Mouse (Mus musculus): ENCODE data around the gene Prdm16. TPM values are rescaled to one million over a fixed set of nuclear protein-coding genes. Genes with fewer than 3 reads are reported as not detected.
A peak's percentile ranks its signal among the peaks of the same experiment; 100 is the strongest.

The Prdm16 gene
- polyA plus RNA-seq, 1 experiment: 2.0 TPM

- no peak for DNase-seq (ENCODE audit: low read depth in 1 of 2, low spot score in 2 of 2)
- no peaks in the 10 kb centered on the region for H3K36me3 ChIP-seq (ENCODE audit: control insufficient read depth, insufficient read depth, low read length)
- WGBS: 62% methylated on average over 7 of the region's 7 CpGs
- TF ChIP-seq CTCF (IDR thresholded peaks at IDR 0.05; ENCODE audit: extremely low read depth, insufficient read depth, insufficient read length, insufficient replicate concordance) (no peak), POLR2A (IDR thresholded peaks at IDR 0.05; ENCODE audit: low read depth, low read length) (no peak)
- H3K4me1 ChIP-seq (ENCODE audit: control insufficient read depth, insufficient read depth, insufficient read length): peaks cover 2% of the 10 kb centered on the region; the same call in 1 of the 2 replicates
- H3K27me3 ChIP-seq (ENCODE audit: control insufficient read depth, insufficient read depth, low read length): peaks cover 22% of the 10 kb centered on the region
- no peak overlapping the region for H3K27ac ChIP-seq (ENCODE audit: insufficient read depth, low read length)
- H3K4me3 ChIP-seq (ENCODE audit: extremely low read depth, insufficient read depth, insufficient read length): no peak overlapping the region
These were observed 2.5 kb upstream of the Prdm16 start for GRCm38 (mm10) chr4:154639126-154639525.

GRCm38 (mm10) chr4:154638320-154638886, 1.7 kb upstream of the Prdm16 start:
- Histone ChIP-seq H3K27me3 (ENCODE audit: control insufficient read depth, insufficient read depth, low read length) (peaks cover 22% of the 10 kb centered on the region), H3K27ac (ENCODE audit: insufficient read depth, low read length) (no peak overlapping the region), H3K36me3 (ENCODE audit: control insufficient read depth, insufficient read depth, low read length) (no peaks in the 10 kb centered on the region), H3K4me3 (ENCODE audit: extremely low read depth, insufficient read depth, insufficient read length) (no peak overlapping the region), H3K4me1 (ENCODE audit: control insufficient read depth, insufficient read depth, insufficient read length) (peaks cover 2% of the 10 kb centered on the region; the same call in 1 of the 2 replicates)
- DNase-seq (ENCODE audit: low read depth in 1 of 2, low spot score in 2 of 2): no peak
- WGBS: 59% methylated on average over 15 of the region's 15 CpGs
- TF ChIP-seq POLR2A (IDR thresholded peaks at IDR 0.05; ENCODE audit: low read depth, low read length) (no peak), CTCF (IDR thresholded peaks at IDR 0.05; ENCODE audit: extremely low read depth, insufficient read depth, insufficient read length, insufficient replicate concordance) (no peak)

GRCm38 (mm10) chr4:154637468-154638319, 1.0 kb upstream of the Prdm16 start:
- TF ChIP-seq POLR2A (IDR thresholded peaks at IDR 0.05; ENCODE audit: low read depth, low read length) (no peak), CTCF (IDR thresholded peaks at IDR 0.05; ENCODE audit: extremely low read depth, insufficient read depth, insufficient read length, insufficient replicate concordance) (no peak)
- no peak overlapping the region for H3K4me3 ChIP-seq (ENCODE audit: extremely low read depth, insufficient read depth, insufficient read length)
- DNase-seq (ENCODE audit: low read depth in 1 of 2, low spot score in 2 of 2): no peak

GRCm38 (mm10) chr4:154636053-154636433, 630 bp downstream of the Prdm16 start:
- H3K27me3 ChIP-seq (ENCODE audit: control insufficient read depth, insufficient read depth, low read length): peaks cover 22% of the 10 kb centered on the region
- no peak for TF ChIP-seq CTCF (IDR thresholded peaks at IDR 0.05; ENCODE audit: extremely low read depth, insufficient read depth, insufficient read length, insufficient replicate concordance)
- TF ChIP-seq POLR2A (IDR thresholded peaks at IDR 0.05; ENCODE audit: low read depth, low read length): no peak
- peak overlapping the region; percentile 47 for H3K4me3 ChIP-seq (ENCODE audit: extremely low read depth, insufficient read depth, insufficient read length)
- peaks cover 2% of the 10 kb centered on the region; the same call in 1 of the 2 replicates for H3K4me1 ChIP-seq (ENCODE audit: control insufficient read depth, insufficient read depth, insufficient read length)
- WGBS: 3% methylated on average over 26 of the region's 30 CpGs
- no peak for DNase-seq (ENCODE audit: low read depth in 1 of 2, low spot score in 2 of 2)
- H3K36me3 ChIP-seq (ENCODE audit: control insufficient read depth, insufficient read depth, low read length): no peaks in the 10 kb centered on the region
- no peak overlapping the region for H3K27ac ChIP-seq (ENCODE audit: insufficient read depth, low read length)

More at GRCm38 (mm10) chr4:154637468-154638319, 1.0 kb upstream of the Prdm16 start:
- H3K27ac ChIP-seq (ENCODE audit: insufficient read depth, low read length): no peak overlapping the region
- no peaks in the 10 kb centered on the region for H3K36me3 ChIP-seq (ENCODE audit: control insufficient read depth, insufficient read depth, low read length)
- H3K27me3 ChIP-seq (ENCODE audit: control insufficient read depth, insufficient read depth, low read length): peaks cover 22% of the 10 kb centered on the region
- 8% methylated on average over 65 of the region's 73 CpGs for WGBS
- H3K4me1 ChIP-seq (ENCODE audit: control insufficient read depth, insufficient read depth, insufficient read length): peaks cover 2% of the 10 kb centered on the region; the same call in 1 of the 2 replicates

- no peaks in the 10 kb centered on the region for H3K36me3 ChIP-seq (ENCODE audit: control insufficient read depth, insufficient read depth, low read length)
- H3K4me1 ChIP-seq (ENCODE audit: control insufficient read depth, insufficient read depth, insufficient read length): peaks cover 2% of the 10 kb centered on the region; the same call in 1 of the 2 replicates
- TF ChIP-seq POLR2A (IDR thresholded peaks at IDR 0.05; ENCODE audit: low read depth, low read length) (no peak), CTCF (IDR thresholded peaks at IDR 0.05; ENCODE audit: extremely low read depth, insufficient read depth, insufficient read length, insufficient replicate concordance) (no peak)
- peaks cover 22% of the 10 kb centered on the region for H3K27me3 ChIP-seq (ENCODE audit: control insufficient read depth, insufficient read depth, low read length)
- H3K4me3 ChIP-seq (ENCODE audit: extremely low read depth, insufficient read depth, insufficient read length): peak overlapping the region; percentile 47
- H3K27ac ChIP-seq (ENCODE audit: insufficient read depth, low read length): no peak overlapping the region
- WGBS: 2% methylated on average over 94 of the region's 94 CpGs
- no peak for DNase-seq (ENCODE audit: low read depth in 1 of 2, low spot score in 2 of 2)
These were observed 1.2 kb downstream of the Prdm16 start for GRCm38 (mm10) chr4:154635241-154636052.

- no peak for TF ChIP-seq POLR2A (IDR thresholded peaks at IDR 0.05; ENCODE audit: low read depth, low read length)
- no peak for TF ChIP-seq CTCF (IDR thresholded peaks at IDR 0.05; ENCODE audit: extremely low read depth, insufficient read depth, insufficient read length, insufficient replicate concordance)
- Histone ChIP-seq H3K27ac (ENCODE audit: insufficient read depth, low read length) (no peak overlapping the region), H3K4me3 (ENCODE audit: extremely low read depth, insufficient read depth, insufficient read length) (no peak overlapping the region), H3K4me1 (ENCODE audit: control insufficient read depth, insufficient read depth, insufficient read length) (peaks cover 2% of the 10 kb centered on the region; the same call in 1 of the 2 replicates), H3K36me3 (ENCODE audit: control insufficient read depth, insufficient read depth, low read length) (no peaks in the 10 kb centered on the region), H3K27me3 (ENCODE audit: control insufficient read depth, insufficient read depth, low read length) (peaks cover 22% of the 10 kb centered on the region)
- DNase-seq (ENCODE audit: low read depth in 1 of 2, low spot score in 2 of 2): no peak
- WGBS: 25% methylated on average over 44 of the region's 44 CpGs
These were observed 2.0 kb downstream of the Prdm16 start for GRCm38 (mm10) chr4:154634470-154635240.
